Mouse (Mus musculus): Measurements from ENCODE around the gene Tcp11l1. TPM values are rescaled to one million over a fixed set of nuclear protein-coding genes. Genes with fewer than 3 reads are reported as not detected.

Tcp11l1 gene
- polyA plus RNA-seq, 2 experiments, result 2.5 to 5.0 TPM

- Histone ChIP-seq H3K4me2 (ENCODE audit: low read depth) (no peak overlapping the region), H3K27me3 (ENCODE audit: control insufficient read depth, insufficient read depth, low read length) (no peaks in the 10 kb centered on the region), H3K4me3 (ENCODE audit: insufficient read depth in 1 of 2, low read depth in 2 of 2, low read length in 2 of 2) (no peak overlapping the region), H3K9me3 (ENCODE audit: control insufficient read depth, low read length) (no peaks in the 10 kb centered on the region), H3K4me1 (replicated peaks; ENCODE audit: control insufficient read depth in 2 of 2, insufficient read depth in 2 of 2, low read length in 1 of 2) (peaks cover 0 to 3% of the 10 kb centered on the region in 2 experiments; a peak in 1 of 4 replicates), H3K27ac (no peak overlapping the region), H3K9ac (replicated peaks) (no peak overlapping the region), H3K36me3 (replicated peaks; ENCODE audit: control insufficient read depth, insufficient read depth, low read depth) (no peaks in the 10 kb centered on the region)
- DNase-seq (ENCODE audit: low read depth in 3 of 3, low spot score in 3 of 3) (no peak), ATAC-seq (ENCODE audit: insufficient read depth) (no peak)
- no peak for TF ChIP-seq EP300 (IDR thresholded peaks at IDR 0.05; ENCODE audit: low read depth)
- no peak for TF ChIP-seq CTCF (IDR thresholded peaks at IDR 0.05; ENCODE audit: low read depth)
- 53% methylated on average over 1 of the region's 1 CpGs for WGBS (ENCODE audit: insufficient replicate concordance)
Observed at GRCm38 (mm10) chr2:104727369-104727768, 15.4 kb upstream of the Tcp11l1 start.

DNA sequence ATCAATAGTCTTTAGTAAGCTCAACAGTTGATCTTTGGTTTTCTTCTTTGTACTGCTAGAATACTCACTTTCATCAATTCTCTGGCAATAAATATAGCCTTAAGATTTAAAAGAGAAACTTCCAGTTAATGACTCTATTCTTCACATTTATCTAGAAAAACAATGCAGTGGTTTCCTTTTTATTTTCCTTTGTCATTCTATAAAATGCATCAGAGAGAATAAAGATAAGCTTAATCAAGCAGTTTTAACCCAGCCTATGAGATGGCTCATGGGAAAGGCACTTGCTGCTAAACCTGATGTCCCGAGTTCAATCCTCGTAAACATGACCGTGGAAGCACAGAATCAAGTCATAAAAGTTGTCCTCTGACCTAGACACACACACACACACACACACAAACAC, 10.1 kb upstream of the Tcp11l1 start:
- TF ChIP-seq CTCF (IDR thresholded peaks at IDR 0.05; ENCODE audit: low read depth), result no peak
- no peak for TF ChIP-seq EP300 (IDR thresholded peaks at IDR 0.05; ENCODE audit: low read depth)
- no peaks in the 10 kb centered on the region for H3K27me3 ChIP-seq (ENCODE audit: control insufficient read depth, insufficient read depth, low read length)
- H3K27ac ChIP-seq, result no peak overlapping the region

GRCm38 (mm10) chr2:104717827-104718226, 5.9 kb upstream of the Tcp11l1 start:
- TF ChIP-seq EP300 (IDR thresholded peaks at IDR 0.05; ENCODE audit: low read depth), result no peak
- TF ChIP-seq CTCF (IDR thresholded peaks at IDR 0.05; ENCODE audit: low read depth), result no peak
- Histone ChIP-seq H3K4me2 (ENCODE audit: low read depth) (no peak overlapping the region), H3K27me3 (ENCODE audit: control insufficient read depth, insufficient read depth, low read length) (no peaks in the 10 kb centered on the region; the same call in 1 of the 2 replicates), H3K4me1 (replicated peaks; ENCODE audit: control insufficient read depth in 2 of 2, insufficient read depth in 2 of 2, low read length in 1 of 2) (no peaks in the 10 kb centered on the region), H3K9ac (replicated peaks) (no peak overlapping the region), H3K27ac (no peak overlapping the region), H3K9me3 (ENCODE audit: control insufficient read depth, low read length) (no peaks in the 10 kb centered on the region), H3K4me3 (ENCODE audit: insufficient read depth in 1 of 2, low read depth in 2 of 2, low read length in 2 of 2) (no peak overlapping the region), H3K36me3 (replicated peaks; ENCODE audit: control insufficient read depth, insufficient read depth, low read depth) (no peaks in the 10 kb centered on the region)
- no peak for ATAC-seq (ENCODE audit: insufficient read depth)
- DNase-seq (ENCODE audit: low read depth in 3 of 3, low spot score in 3 of 3), result no peak
- WGBS (ENCODE audit: insufficient replicate concordance), result 48% methylated on average over 4 of the region's 4 CpGs

More for the DNA sequence above, 10.1 kb upstream of the Tcp11l1 start:
- WGBS (ENCODE audit: insufficient replicate concordance), result 66% methylated on average over 3 of the region's 3 CpGs
- Histone ChIP-seq H3K9me3 (ENCODE audit: control insufficient read depth, low read length) (no peaks in the 10 kb centered on the region), H3K36me3 (replicated peaks; ENCODE audit: control insufficient read depth, insufficient read depth, low read depth) (no peaks in the 10 kb centered on the region), H3K4me2 (ENCODE audit: low read depth) (no peak overlapping the region), H3K9ac (replicated peaks) (no peak overlapping the region), H3K4me1 (replicated peaks; ENCODE audit: control insufficient read depth in 2 of 2, insufficient read depth in 2 of 2, low read length in 1 of 2) (no peaks in the 10 kb centered on the region), H3K4me3 (ENCODE audit: insufficient read depth in 1 of 2, low read depth in 2 of 2, low read length in 2 of 2) (no peak overlapping the region)
- DNase-seq (ENCODE audit: low read depth in 3 of 3, low spot score in 3 of 3), result no peak
- no peak for ATAC-seq (ENCODE audit: insufficient read depth)

GRCm38 (mm10) chr2:104717231-104717735, 5.3 kb upstream of the Tcp11l1 start:
- ATAC-seq (ENCODE audit: insufficient read depth) (no peak), DNase-seq (ENCODE audit: low read depth in 3 of 3, low spot score in 3 of 3) (no peak)
- no peak overlapping the region for H3K4me2 ChIP-seq (ENCODE audit: low read depth)
- H3K36me3 ChIP-seq (replicated peaks; ENCODE audit: control insufficient read depth, insufficient read depth, low read depth), result no peaks in the 10 kb centered on the region
- H3K4me1 ChIP-seq (replicated peaks; ENCODE audit: control insufficient read depth in 2 of 2, insufficient read depth in 2 of 2, low read length in 1 of 2), result 0 out of 4 replicates have a peak, but pooled peaks cover 0 to 1% of the 10 kb centered on the region in 2 experiments
- H3K27me3 ChIP-seq (ENCODE audit: control insufficient read depth, insufficient read depth, low read length), result peaks cover 5% of the 10 kb centered on the region; the same call in 1 of the 2 replicates
- no peaks in the 10 kb centered on the region for H3K9me3 ChIP-seq (ENCODE audit: control insufficient read depth, low read length)
- no peak overlapping the region for H3K27ac ChIP-seq
- H3K4me3 ChIP-seq (ENCODE audit: insufficient read depth in 1 of 2, low read depth in 2 of 2, low read length in 2 of 2), result no peak overlapping the region
- no peak overlapping the region for H3K9ac ChIP-seq (replicated peaks)
- no peak for TF ChIP-seq EP300 (IDR thresholded peaks at IDR 0.05; ENCODE audit: low read depth)
- no peak for TF ChIP-seq CTCF (IDR thresholded peaks at IDR 0.05; ENCODE audit: low read depth)
- 61% methylated on average over 2 of the region's 2 CpGs for WGBS (ENCODE audit: insufficient replicate concordance)

DNA sequence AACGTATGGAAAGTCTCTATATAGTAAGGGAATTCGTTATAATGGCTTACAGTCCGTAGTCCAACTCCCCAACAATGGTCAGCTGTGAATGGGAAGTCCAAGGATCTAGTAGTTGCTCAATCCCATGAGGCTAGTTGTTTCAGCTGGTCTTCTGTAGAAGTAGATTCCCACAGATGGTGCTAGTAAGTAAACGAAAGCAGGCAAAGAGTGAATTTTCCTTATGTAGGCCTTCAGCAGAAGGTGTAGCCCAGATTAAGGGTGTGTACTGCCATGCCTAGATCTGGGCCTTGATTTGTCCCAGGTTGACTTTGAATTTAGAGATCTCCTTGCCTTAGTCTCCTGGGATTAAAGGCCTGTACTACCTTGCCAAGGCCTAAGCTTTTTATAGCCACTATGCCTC, 4.3 kb upstream of the Tcp11l1 start, which contains the start of gene Pin1rt1:
TSS of gene Pin1rt1 (minus strand) at position 101 of the 400 bp plus-strand sequence.
- Histone ChIP-seq H3K9me3 (ENCODE audit: control insufficient read depth, low read length) (no peaks in the 10 kb centered on the region), H3K27ac (no peak within 1 kb of the TSS), H3K4me3 (ENCODE audit: insufficient read depth in 1 of 2, low read depth in 2 of 2, low read length in 2 of 2) (no peak within 1 kb of the TSS), H3K9ac (replicated peaks) (no peak within 1 kb of the TSS), H3K4me2 (ENCODE audit: low read depth) (no peak within 1 kb of the TSS), H3K27me3 (ENCODE audit: control insufficient read depth, insufficient read depth, low read length) (peaks cover 15% of the 10 kb centered on the region), H3K36me3 (replicated peaks; ENCODE audit: control insufficient read depth, insufficient read depth, low read depth) (no peaks in the 10 kb centered on the region), H3K4me1 (replicated peaks; ENCODE audit: control insufficient read depth in 2 of 2, insufficient read depth in 2 of 2, low read length in 1 of 2) (0 out of 4 replicates have a peak, but pooled peaks cover 0 to 1% of the 10 kb centered on the region in 2 experiments)
- DNase-seq (ENCODE audit: low read depth in 3 of 3, low spot score in 3 of 3) (no peak), ATAC-seq (ENCODE audit: insufficient read depth) (no peak)
- WGBS (ENCODE audit: insufficient replicate concordance), result 64% methylated on average over 4 of the region's 4 CpGs
- no peak for TF ChIP-seq EP300 (IDR thresholded peaks at IDR 0.05; ENCODE audit: low read depth)
- TF ChIP-seq CTCF (IDR thresholded peaks at IDR 0.05; ENCODE audit: low read depth), result no peak

Data from liver, embryonic 14.5 days (tissue).